Mouse (Mus musculus) intestine, postnatal 0 days (tissue): ENCODE results near the gene Gm2a. TPM values are rescaled to one million over a fixed set of nuclear protein-coding genes. Genes with fewer than 3 reads are reported as not detected.

ENCODE experiments used
- ATAC-seq: fragments of 200-750 bp; cut with Nextera tagmentation; 2 replicates; pipeline ENCODE4 v1.8.0; 2017; ENCODE audit warnings: mild to moderate bottlenecking, moderate TSS enrichment, moderate library complexity
- H3K27ac ChIP-seq: fragments of 300-500 bp; sonication (generic); 2 replicates; pipeline ENCODE4 v1.5.1; 2014; ENCODE audit warnings: mild to moderate bottlenecking, low read depth, low read length, moderate library complexity
- H3K27me3 ChIP-seq: fragments of 300-500 bp; sonication (generic); replicated peaks from 2 replicates; pipeline ENCODE4 v1.6.1; 2014; ENCODE audit warnings: low read length, mixed read lengths; ENCODE audit not compliant: control insufficient read depth, insufficient read depth
- H3K36me3 ChIP-seq: fragments of 300-500 bp; sonication (generic); 2 replicates; pipeline ENCODE4 v1.6.1; 2014; ENCODE audit warnings: mild to moderate bottlenecking, moderate library complexity; ENCODE audit not compliant: control insufficient read depth, insufficient read depth
- H3K4me1 ChIP-seq: fragments of 300-500 bp; sonication (generic); replicated peaks from 2 replicates; pipeline ENCODE4 v1.6.1; 2014; ENCODE audit warnings: antibody characterized with exemption, low read length, mixed read lengths; ENCODE audit not compliant: control insufficient read depth, insufficient read depth
- H3K4me2 ChIP-seq: fragments of 300-500 bp; sonication (generic); replicated peaks from 2 replicates; pipeline ENCODE4 v1.6.1; 2014; ENCODE audit warnings: low read depth, mild to moderate bottlenecking, moderate library complexity
- H3K4me3 ChIP-seq: fragments of 300-500 bp; sonication (generic); 2 replicates; pipeline ENCODE4 v1.5.1; 2014; ENCODE audit warnings: low read depth, low read length
- H3K9ac ChIP-seq: fragments of 300-500 bp; sonication (generic); 2 replicates; pipeline ENCODE4 v1.6.1; 2014; ENCODE audit warnings: mild to moderate bottlenecking, low read depth, low read length
- H3K9me3 ChIP-seq: fragments of 300-500 bp; sonication (generic); 2 replicates; pipeline ENCODE4 v1.6.1; 2016; ENCODE audit warnings: mixed run types; ENCODE audit not compliant: control insufficient read depth
- CTCF ChIP-seq: sonication (generic); IDR thresholded peaks from 2 replicates; pipeline ENCODE4 v1.5.1; 2016; ENCODE audit warnings: low read depth, mild to moderate bottlenecking, control low read depth, antibody characterized with exemption, moderate library complexity
- WGBS: fragments of 180-500 bp; shearing (Covaris S2); extraction: QIAGEN DNeasy Blood & Tissue Kit; methylation state at CpG from one replicate; pipeline ENCODE4 v1.1.7; 2014; 5-methylcytosine and 5-hydroxymethylcytosine counted together
- polyA plus RNA-seq: library from polyadenylated mRNA; unstranded; fragments of >200 nt; fragmentation: Nextera tagmentation; extraction: Ambion mirVana; gene quantifications from 2 replicates; pipeline ENCODE4 v1.2.1, GENCODE M21; 2015

Gm2a gene
- polyA plus RNA-seq, 1 experiment from 2014 or later = 15.4 TPM

GRCm38 (mm10) chr11:55117031-55117430, 19.1 kb downstream of the Gm2a start:
- H3K4me1 ChIP-seq = no peaks in the 10 kb centered on the region
- no peak for TF ChIP-seq CTCF
- H3K9me3 ChIP-seq = peaks cover 4% of the 10 kb centered on the region; the same call in 1 of the 2 replicates
- no peak for ATAC-seq
- 91% methylated on average over 2 of the region's 2 CpGs for WGBS
- no peak overlapping the region for H3K9ac ChIP-seq
- H3K27ac ChIP-seq = no peak overlapping the region
- no peaks in the 10 kb centered on the region for H3K27me3 ChIP-seq
- no peak overlapping the region for H3K4me3 ChIP-seq
- no peak overlapping the region for H3K4me2 ChIP-seq
- no peaks in the 10 kb centered on the region for H3K36me3 ChIP-seq

DNA sequence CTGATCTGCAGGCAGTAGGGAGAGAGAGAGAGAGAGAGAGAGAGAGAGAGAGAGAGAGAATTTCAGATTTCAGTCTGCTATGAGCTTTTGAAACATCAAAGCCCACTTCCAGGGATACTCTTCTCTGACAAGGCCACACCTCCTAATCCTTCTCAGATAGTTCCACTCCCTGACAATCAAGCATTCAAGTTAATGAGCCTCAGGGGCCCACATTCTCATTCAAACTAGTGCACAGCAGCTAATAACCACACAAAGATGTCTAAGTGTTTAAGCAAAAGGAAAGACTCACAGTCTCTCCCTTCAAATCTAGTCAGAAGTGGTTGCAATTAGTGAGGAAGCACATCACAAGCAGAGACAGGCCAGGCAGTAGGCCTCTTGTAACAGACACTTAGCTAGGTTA, 22.4 kb downstream of the Gm2a start:
- ATAC-seq = no peak
- no peaks in the 10 kb centered on the region for H3K36me3 ChIP-seq
- H3K4me1 ChIP-seq = no peaks in the 10 kb centered on the region
- no peak for TF ChIP-seq CTCF
- H3K27me3 ChIP-seq = no peaks in the 10 kb centered on the region
- H3K9ac ChIP-seq = no peak overlapping the region
- H3K4me3 ChIP-seq = no peak overlapping the region
- no peak overlapping the region for H3K27ac ChIP-seq
- peaks cover 4% of the 10 kb centered on the region; the same call in 1 of the 2 replicates for H3K9me3 ChIP-seq
- no peak overlapping the region for H3K4me2 ChIP-seq

DNA sequence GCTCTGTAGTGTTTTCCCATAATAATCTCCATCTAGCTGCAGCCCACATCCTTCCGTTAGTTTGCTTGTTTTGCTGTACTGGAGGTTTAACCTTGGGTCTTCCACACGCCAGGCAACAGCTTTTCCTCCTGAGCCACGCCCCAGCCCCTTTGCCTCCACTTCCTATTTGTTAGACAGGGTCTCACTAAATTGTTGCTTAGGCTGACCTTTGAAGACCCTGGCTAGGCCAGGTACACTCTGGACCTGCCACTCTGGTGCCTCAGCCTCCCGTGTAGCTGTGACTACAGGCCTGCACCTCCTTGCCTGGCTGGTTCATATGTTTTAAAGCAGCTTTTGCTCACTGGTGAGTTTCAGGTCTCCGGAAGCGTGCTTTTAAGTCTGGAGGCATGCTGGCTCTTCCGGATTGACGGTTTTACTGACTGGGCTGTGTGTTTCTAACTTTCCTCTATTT, 22.9 kb downstream of the Gm2a start:
- Histone ChIP-seq H3K9me3 (peaks cover 4% of the 10 kb centered on the region; the same call in 1 of the 2 replicates), H3K4me1 (no peaks in the 10 kb centered on the region), H3K4me2 (no peak overlapping the region), H3K27me3 (no peaks in the 10 kb centered on the region), H3K9ac (no peak overlapping the region), H3K27ac (no peak overlapping the region), H3K4me3 (no peak overlapping the region), H3K36me3 (no peaks in the 10 kb centered on the region)
- 62% methylated on average over 8 of the region's 8 CpGs for WGBS
- no peak for TF ChIP-seq CTCF
- ATAC-seq = no peak

GRCm38 (mm10) chr11:55121430-55121829, 23.5 kb downstream of the Gm2a start:
- peaks cover 4% of the 10 kb centered on the region; the same call in 1 of the 2 replicates for H3K9me3 ChIP-seq
- 88% methylated on average over 1 of the region's 1 CpGs for WGBS
- H3K27me3 ChIP-seq = no peaks in the 10 kb centered on the region
- H3K4me2 ChIP-seq = no peak overlapping the region
- no peaks in the 10 kb centered on the region for H3K36me3 ChIP-seq
- no peak overlapping the region for H3K9ac ChIP-seq
- H3K4me1 ChIP-seq = no peaks in the 10 kb centered on the region
- TF ChIP-seq CTCF = no peak
- no peak for ATAC-seq
- no peak overlapping the region for H3K27ac ChIP-seq
- no peak overlapping the region for H3K4me3 ChIP-seq

GRCm38 (mm10) chr11:55126663-55127062, 28.7 kb downstream of the Gm2a start:
- no peak overlapping the region for H3K4me2 ChIP-seq
- H3K36me3 ChIP-seq = no peaks in the 10 kb centered on the region
- H3K4me1 ChIP-seq = no peaks in the 10 kb centered on the region
- no peak overlapping the region for H3K9ac ChIP-seq
- 61% methylated on average over 3 of the region's 3 CpGs for WGBS
- no peak overlapping the region for H3K27ac ChIP-seq
- no peaks in the 10 kb centered on the region for H3K27me3 ChIP-seq
- TF ChIP-seq CTCF = no peak
- H3K9me3 ChIP-seq = no peaks in the 10 kb centered on the region
- no peak overlapping the region for H3K4me3 ChIP-seq
- ATAC-seq = no peak

DNA sequence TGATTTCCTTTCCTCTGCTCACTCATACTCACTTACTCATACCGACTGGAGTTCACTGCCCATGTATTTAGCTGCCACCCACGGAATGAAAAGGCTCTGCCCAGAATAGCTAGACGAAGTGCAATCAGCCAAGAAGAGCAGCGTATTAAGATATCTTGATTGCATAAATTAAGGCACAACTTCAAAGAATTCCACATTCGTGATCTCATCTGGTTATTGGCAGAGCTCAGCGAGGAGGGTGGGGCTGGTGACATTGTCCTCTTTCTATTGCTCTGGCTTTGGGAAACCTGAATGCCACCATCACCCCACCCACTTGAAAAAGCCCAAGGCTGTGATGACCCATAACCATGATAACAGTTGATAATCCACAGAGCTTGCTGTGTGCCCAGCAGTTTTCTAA, 30.0 kb downstream of the Gm2a start:
- no peak for ATAC-seq
- WGBS = 48% methylated on average over 6 of the region's 6 CpGs
- Histone ChIP-seq H3K9ac (no peak overlapping the region), H3K4me3 (no peak overlapping the region), H3K27me3 (no peaks in the 10 kb centered on the region), H3K4me1 (no peaks in the 10 kb centered on the region), H3K9me3 (no peaks in the 10 kb centered on the region), H3K36me3 (no peaks in the 10 kb centered on the region), H3K4me2 (no peak overlapping the region), H3K27ac (no peak overlapping the region)
- no peak for TF ChIP-seq CTCF

GRCm38 (mm10) chr11:55128411-55128810, 30.5 kb downstream of the Gm2a start:
- no peak overlapping the region for H3K27ac ChIP-seq
- H3K27me3 ChIP-seq = no peaks in the 10 kb centered on the region
- H3K4me2 ChIP-seq = no peak overlapping the region
- TF ChIP-seq CTCF = no peak
- no peak overlapping the region for H3K4me3 ChIP-seq
- whole genome bisulfite sequencing = 74% methylated on average over 3 of the region's 3 CpGs
- H3K36me3 ChIP-seq = no peaks in the 10 kb centered on the region
- H3K9ac ChIP-seq = no peak overlapping the region
- no peaks in the 10 kb centered on the region for H3K9me3 ChIP-seq
- H3K4me1 ChIP-seq = no peaks in the 10 kb centered on the region
- no peak for ATAC-seq
